Mouse (Mus musculus): Measurements from ENCODE around the gene Gm17677. TPM values are rescaled to one million over a fixed set of nuclear protein-coding genes. Genes with fewer than 3 reads are reported as not detected.

Gm17677 gene
- not detected in 4 replicates for total RNA-seq (2023)

GRCm38 (mm10) chr9:35740749-35741148 is at the start of gene Gm17677:
Gene Gm17677 (plus strand): TSS chr9:35741049.

GRCm38 (mm10) chr9:35778009-35778408 is 37.2 kb downstream of the Gm17677 start, which contains the start of gene Gm17727:
Gene Gm17727 (minus strand): TSS chr9:35778109.

GRCm38 (mm10) chr9:35790001-35790400 is 49.2 kb downstream of the Gm17677 start, which contains the start of the genes Gm27235 and D730048I06Rik:
Gene Gm27235 (minus strand): TSS chr9:35790101.
Gene D730048I06Rik (minus strand): TSS chr9:35790112.

Other genes starting within 250 kb of the Gm17677 start
- gene Gm1113, start 222.8 kb upstream of the Gm17677 start, total RNA-seq (2023) = not detected in 4 replicates
- gene Ddx25, start 182.5 kb upstream of the Gm17677 start, total RNA-seq (2023) = 2.5 to 3.3 TPM (median 2.8 TPM) in 4 replicates
- 22.0 to 25.8 TPM (median 24.4 TPM) in 4 replicates for gene Pus3, start 182.5 kb upstream of the Gm17677 start, total RNA-seq (2023)
- gene Pate2, start 170.8 kb upstream of the Gm17677 start, total RNA-seq (2023) = not detected in 4 replicates
- 13.4 to 16.5 TPM (median 15.3 TPM) in 4 replicates for gene Hyls1, start 170.7 kb upstream of the Gm17677 start, total RNA-seq (2023)
- not detected in 4 replicates for gene Pate4, start 129.1 kb upstream of the Gm17677 start, total RNA-seq (2023)
- gene Pate3, start 92.8 kb upstream of the Gm17677 start, total RNA-seq (2023) = not detected in 4 replicates
- gene Pate1, start 53.7 kb upstream of the Gm17677 start, total RNA-seq (2023) = not detected in 4 replicates
- not detected in 4 replicates for gene Gm17727, start 37.1 kb downstream of the Gm17677 start, total RNA-seq (2023)
- gene Gm27235, start 49.1 kb downstream of the Gm17677 start, total RNA-seq (2023) = not detected in 4 replicates
- gene D730048I06Rik, start 49.1 kb downstream of the Gm17677 start, total RNA-seq (2023) = not detected in 4 replicates
- gene 9230110F15Rik, start 103.1 kb downstream of the Gm17677 start, total RNA-seq (2023) = not detected in 4 replicates
- not detected in 4 replicates for gene 9230113P08Rik, start 167.4 kb downstream of the Gm17677 start, total RNA-seq (2023)

All from B cell, adult 62 days (primary cell).